Mouse (Mus musculus) kidney, embryonic 15.5 days (tissue): ENCODE results near the gene Ppm1n. TPM values are rescaled to one million over a fixed set of nuclear protein-coding genes. Genes with fewer than 3 reads are reported as not detected.
A peak's percentile ranks its signal among the peaks of the same experiment; 100 is the strongest.

Experiments
- ATAC-seq: fragments of 200-750 bp; cut with Nextera tagmentation; replicated peaks from 2 replicates; pipeline ENCODE4 v1.8.0; 2017; ENCODE audit warnings: moderate TSS enrichment; ENCODE audit not compliant: low FRiP score
- H3K27ac ChIP-seq: fragments of 300-500 bp; sonication (generic); 2 replicates; pipeline ENCODE4 v1.5.1; 2015; ENCODE audit warnings: mild to moderate bottlenecking, inconsistent platforms
- H3K27me3 ChIP-seq: fragments of 300-500 bp; sonication (generic); 2 replicates; pipeline ENCODE4 v1.6.1; 2015; ENCODE audit warnings: inconsistent platforms
- H3K36me3 ChIP-seq: fragments of 300-500 bp; sonication (generic); 2 replicates; pipeline ENCODE4 v1.6.1; 2015; ENCODE audit warnings: inconsistent platforms
- H3K4me1 ChIP-seq: fragments of 300-500 bp; sonication (generic); 2 replicates; pipeline ENCODE4 v1.6.1; 2015; ENCODE audit warnings: inconsistent platforms
- H3K4me2 ChIP-seq: fragments of 300-500 bp; sonication (generic); 2 replicates; pipeline ENCODE4 v1.6.1; 2015; ENCODE audit warnings: moderate library complexity, mild to moderate bottlenecking, inconsistent platforms
- H3K4me3 ChIP-seq: fragments of 300-500 bp; sonication (generic); replicated peaks from 2 replicates; pipeline ENCODE4 v1.5.1; 2015; ENCODE audit warnings: mild to moderate bottlenecking, inconsistent platforms
- H3K9ac ChIP-seq: fragments of 300-500 bp; sonication (generic); 2 replicates; pipeline ENCODE4 v1.6.1; 2015; ENCODE audit warnings: mild to moderate bottlenecking, inconsistent platforms
- H3K9me3 ChIP-seq: fragments of 300-500 bp; sonication (generic); replicated peaks from 2 replicates; pipeline ENCODE4 v1.6.1; 2016; ENCODE audit warnings: inconsistent platforms
- WGBS: fragments of 180-500 bp; shearing (Covaris S2); methylation state at CpG from one replicate; pipeline ENCODE4 v1.1.7; 2015; ENCODE audit warnings: mixed read lengths; 5-methylcytosine and 5-hydroxymethylcytosine counted together
- polyA plus RNA-seq: library from polyadenylated mRNA; unstranded; fragments of >200 nt; fragmentation: Nextera tagmentation; extraction: Ambion mirVana; gene quantifications from 2 replicates; pipeline ENCODE4 v1.2.1, GENCODE M21; 2015

Gene Ppm1n
- polyA plus RNA-seq, 1 experiment from 2014 or later = 0.13 TPM

- WGBS = 53% methylated on average over 16 of the region's 16 CpGs
- no peaks in the 10 kb centered on the region for H3K36me3 ChIP-seq
- H3K4me3 ChIP-seq = no peak overlapping the region
- no peak overlapping the region for H3K27ac ChIP-seq
- H3K4me2 ChIP-seq = no peak overlapping the region
- peaks cover 58% of the 10 kb centered on the region for H3K4me1 ChIP-seq
- peaks cover 66% of the 10 kb centered on the region for H3K27me3 ChIP-seq
- H3K9me3 ChIP-seq = no peaks in the 10 kb centered on the region
- H3K9ac ChIP-seq = no peak overlapping the region
- no peak for ATAC-seq
These were observed 26.2 kb upstream of the Ppm1n start for GRCm38 (mm10) chr7:19305796-19306765.

DNA sequence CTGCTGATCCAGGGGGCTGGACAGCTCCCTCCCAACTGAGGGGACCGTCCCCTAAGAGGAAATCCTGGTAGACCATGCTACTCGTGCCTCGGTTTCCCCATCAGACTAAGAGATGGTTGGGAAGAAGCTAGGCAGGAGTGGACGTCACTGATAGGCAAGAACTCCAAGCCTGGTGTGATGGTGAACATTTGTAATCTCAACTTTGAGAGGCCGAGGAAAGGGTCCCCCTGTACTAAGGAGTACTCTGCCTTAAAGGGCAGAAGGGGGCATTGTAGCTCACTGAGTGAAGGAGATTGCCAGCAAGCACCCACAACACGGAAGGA lies 25.5 kb upstream of the Ppm1n start:
- no peak for ATAC-seq
- 7% methylated on average over 6 of the region's 6 CpGs for WGBS
- no peaks in the 10 kb centered on the region for H3K9me3 ChIP-seq
- peak overlapping the region; percentile 68 for H3K4me2 ChIP-seq
- peak overlapping the region; percentile 38 for H3K4me3 ChIP-seq
- no peak overlapping the region for H3K9ac ChIP-seq
- H3K27me3 ChIP-seq = peaks cover 66% of the 10 kb centered on the region
- H3K27ac ChIP-seq = no peak overlapping the region
- H3K4me1 ChIP-seq = peaks cover 57% of the 10 kb centered on the region
- H3K36me3 ChIP-seq = no peaks in the 10 kb centered on the region

- H3K4me1 ChIP-seq = peaks cover 57% of the 10 kb centered on the region
- peaks cover 66% of the 10 kb centered on the region for H3K27me3 ChIP-seq
- H3K4me3 ChIP-seq = peak overlapping the region; percentile 38
- ATAC-seq = no peak
- H3K27ac ChIP-seq = no peak overlapping the region
- peak overlapping the region; percentile 68 for H3K4me2 ChIP-seq
- 0 out of 2 replicates have a peak overlapping the region, but pooled peaks have one; percentile 31 for H3K9ac ChIP-seq
- 1% methylated on average over 48 of the region's 48 CpGs for WGBS
- no peaks in the 10 kb centered on the region for H3K9me3 ChIP-seq
- H3K36me3 ChIP-seq = no peaks in the 10 kb centered on the region
These were observed 24.9 kb upstream of the Ppm1n start for GRCm38 (mm10) chr7:19304501-19305412.

- ATAC-seq = no peak
- Histone ChIP-seq H3K27ac (no peak overlapping the region), H3K36me3 (no peaks in the 10 kb centered on the region), H3K9ac (peak overlapping the region; percentile 21; the same call in 1 of the 2 replicates), H3K4me1 (peaks cover 47% of the 10 kb centered on the region), H3K4me2 (peak overlapping the region; percentile 68), H3K4me3 (peak overlapping the region; percentile 38), H3K27me3 (peaks cover 66% of the 10 kb centered on the region), H3K9me3 (no peaks in the 10 kb centered on the region)
- under 1% methylated on average over 16 of the region's 16 CpGs for WGBS
These were observed 23.9 kb upstream of the Ppm1n start for GRCm38 (mm10) chr7:19303770-19304169.

- no peak overlapping the region for H3K4me2 ChIP-seq
- H3K27me3 ChIP-seq = peaks cover 66% of the 10 kb centered on the region
- ATAC-seq = no peak
- no peaks in the 10 kb centered on the region for H3K36me3 ChIP-seq
- H3K4me3 ChIP-seq = no peak overlapping the region
- no peak overlapping the region for H3K9ac ChIP-seq
- no peaks in the 10 kb centered on the region for H3K9me3 ChIP-seq
- H3K27ac ChIP-seq = no peak overlapping the region
- 77% methylated on average over 12 of the region's 12 CpGs for WGBS
- H3K4me1 ChIP-seq = peaks cover 43% of the 10 kb centered on the region
These were observed 23.1 kb upstream of the Ppm1n start for GRCm38 (mm10) chr7:19303046-19303305.

DNA sequence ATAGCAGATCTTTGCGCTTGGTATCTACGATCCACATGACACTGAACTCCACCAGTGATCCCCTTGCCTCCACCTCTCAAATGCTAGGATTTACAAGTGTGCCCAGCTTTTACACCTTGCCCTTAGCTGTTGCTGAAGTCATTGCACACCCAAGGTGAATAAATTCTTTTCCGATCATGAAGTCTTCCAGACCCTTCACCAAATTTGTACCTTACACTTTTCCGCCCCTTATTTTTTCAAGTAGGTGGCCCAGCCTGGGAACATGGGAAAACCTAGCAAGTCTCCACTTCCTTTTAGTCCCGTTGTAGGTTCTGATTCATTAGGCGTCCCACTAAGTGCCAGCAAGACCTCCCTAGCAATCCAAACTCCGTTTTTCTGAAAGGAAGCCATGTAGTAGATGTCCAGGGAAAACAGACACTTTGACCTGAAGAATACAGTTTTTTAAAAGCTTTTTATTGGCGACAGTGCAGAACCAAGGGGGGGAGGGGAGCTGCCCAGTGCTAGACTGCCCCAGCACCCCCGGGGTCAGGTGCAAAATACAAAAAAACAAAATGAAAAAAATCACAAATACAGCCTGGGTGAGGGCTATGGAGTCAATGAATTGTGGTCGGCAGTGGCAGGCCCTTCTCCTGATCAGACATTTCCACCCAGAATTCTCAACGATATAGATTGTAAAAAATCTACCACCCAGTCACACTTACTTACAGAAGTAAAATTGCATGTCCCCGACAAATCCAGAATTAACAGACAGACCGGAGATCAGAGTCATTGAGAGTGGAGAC lies 22.6 kb upstream of the Ppm1n start:
- no peak overlapping the region for H3K27ac ChIP-seq
- 50% methylated on average over 13 of the region's 13 CpGs for WGBS
- peak overlapping the region; percentile 56 for H3K4me3 ChIP-seq
- no peak overlapping the region; the same call in 1 of the 2 replicates for H3K9ac ChIP-seq
- peak overlapping the region; percentile 58 for H3K4me2 ChIP-seq
- H3K9me3 ChIP-seq = no peaks in the 10 kb centered on the region
- peaks cover 63% of the 10 kb centered on the region for H3K27me3 ChIP-seq
- peaks cover 38% of the 10 kb centered on the region for H3K4me1 ChIP-seq
- H3K36me3 ChIP-seq = no peaks in the 10 kb centered on the region
- no peak for ATAC-seq

GRCm38 (mm10) chr7:19301461-19302263 lies 21.8 kb upstream of the Ppm1n start:
- Histone ChIP-seq H3K4me2 (peak overlapping the region; percentile 58), H3K36me3 (no peaks in the 10 kb centered on the region), H3K27me3 (peaks cover 55% of the 10 kb centered on the region), H3K9me3 (no peaks in the 10 kb centered on the region), H3K4me1 (peaks cover 38% of the 10 kb centered on the region), H3K27ac (no peak overlapping the region), H3K4me3 (peak overlapping the region; percentile 56), H3K9ac (peak overlapping the region; percentile 31; the same call in 1 of the 2 replicates)
- ATAC-seq = no peak
- WGBS = 8% methylated on average over 16 of the region's 16 CpGs

GRCm38 (mm10) chr7:19300501-19301421 lies 20.9 kb upstream of the Ppm1n start:
- Histone ChIP-seq H3K4me2 (peak overlapping the region; percentile 58), H3K27me3 (peaks cover 46% of the 10 kb centered on the region), H3K4me1 (peaks cover 38% of the 10 kb centered on the region), H3K4me3 (peak overlapping the region; percentile 56), H3K9me3 (no peaks in the 10 kb centered on the region), H3K36me3 (no peaks in the 10 kb centered on the region), H3K27ac (no peak overlapping the region), H3K9ac (0 out of 2 replicates have a peak overlapping the region, but pooled peaks have one; percentile 21)
- under 1% methylated on average over 29 of the region's 29 CpGs for WGBS
- peak; percentile 81 for ATAC-seq

GRCm38 (mm10) chr7:19299194-19299593 lies 19.3 kb upstream of the Ppm1n start:
- Histone ChIP-seq H3K9me3 (no peaks in the 10 kb centered on the region), H3K36me3 (no peaks in the 10 kb centered on the region), H3K27ac (no peak overlapping the region), H3K4me2 (no peak overlapping the region), H3K9ac (no peak overlapping the region), H3K4me3 (no peak overlapping the region), H3K27me3 (peaks cover 30% of the 10 kb centered on the region), H3K4me1 (peaks cover 31% of the 10 kb centered on the region)
- WGBS = 17% methylated on average over 3 of the region's 3 CpGs
- ATAC-seq = no peak

- Histone ChIP-seq H3K4me2 (no peak overlapping the region), H3K9ac (no peak overlapping the region), H3K4me1 (peaks cover 20% of the 10 kb centered on the region), H3K9me3 (no peaks in the 10 kb centered on the region), H3K4me3 (no peak overlapping the region), H3K36me3 (no peaks in the 10 kb centered on the region), H3K27ac (no peak overlapping the region), H3K27me3 (peaks cover 16% of the 10 kb centered on the region)
- WGBS = 91% methylated on average over 5 of the region's 5 CpGs
- ATAC-seq = no peak
These were observed 17.9 kb upstream of the Ppm1n start for GRCm38 (mm10) chr7:19297794-19298193.
